Mouse (Mus musculus): ENCODE measurements around the gene Ces1d.
"Not testable (repeated sequence)": the region's sequence is repeated elsewhere in the genome, so short reads cannot be mapped to it uniquely, and the experiment has no call there.

Ces1d gene

DNA sequence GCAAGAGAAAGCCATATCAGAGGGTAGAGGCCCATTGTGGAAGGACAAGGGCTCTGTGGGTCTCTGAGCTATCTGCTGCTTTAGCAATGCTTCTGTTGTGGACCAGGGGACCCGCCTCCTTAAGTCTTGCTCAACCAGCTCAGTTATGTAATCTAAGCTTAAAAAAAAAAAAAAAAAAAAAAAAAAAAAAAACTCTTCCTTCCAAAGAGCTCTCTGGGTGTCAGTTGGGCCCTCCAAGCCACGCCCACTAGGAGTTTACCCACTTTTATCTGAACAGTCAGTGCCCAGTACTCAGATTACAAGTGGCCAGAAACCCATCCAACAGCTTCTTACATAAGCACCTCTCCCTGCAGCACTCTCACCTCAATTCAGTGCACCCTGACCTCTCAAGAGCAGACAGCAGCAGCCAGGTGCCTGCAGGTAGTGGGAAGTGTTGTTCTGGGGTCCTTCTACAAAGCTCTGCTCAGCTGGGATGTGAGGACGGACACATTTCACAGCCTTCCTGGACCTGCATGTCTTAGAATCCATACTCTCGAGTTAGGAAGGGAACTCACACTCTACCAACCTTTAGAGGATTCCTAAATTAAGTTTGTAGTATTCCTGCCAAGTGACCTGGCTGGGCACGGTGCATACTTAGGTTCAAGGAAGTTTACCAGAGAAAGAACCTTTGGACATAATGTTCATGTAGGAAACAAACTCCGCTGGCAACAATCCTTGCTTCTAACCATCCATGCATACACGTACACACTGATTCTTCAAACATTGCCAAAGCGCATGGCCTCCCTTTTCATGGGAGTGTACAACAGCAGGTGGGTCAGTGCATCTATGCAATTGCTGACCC lies at the start of gene Ces1d:
TSS of gene Ces1d (minus strand) at position 154 of the 841 bp plus-strand sequence.
- no peak for DNase-seq (ENCODE audit: low spot score in 2 of 2)

DNA sequence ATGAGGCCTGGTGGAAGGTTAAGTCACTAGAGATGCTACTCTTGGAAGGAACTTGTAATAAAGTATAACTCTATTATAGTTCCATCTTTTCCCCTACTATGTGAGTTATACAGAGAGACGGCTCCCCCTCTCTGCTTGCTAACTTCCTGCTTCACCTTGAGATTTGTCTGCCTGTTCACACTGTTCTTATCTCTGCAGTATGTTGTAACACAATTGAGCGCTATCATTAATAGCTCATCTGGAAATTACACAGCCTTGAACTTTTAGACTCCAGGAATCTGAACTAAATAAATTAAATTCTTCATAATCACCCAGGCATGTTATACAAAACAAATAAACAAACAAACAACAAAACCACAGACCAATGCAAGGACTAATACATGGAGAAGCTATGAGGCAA lies 48.4 kb upstream of the Ces1d start:
- no peak for DNase-seq (ENCODE audit: low spot score in 2 of 2)

DNA sequence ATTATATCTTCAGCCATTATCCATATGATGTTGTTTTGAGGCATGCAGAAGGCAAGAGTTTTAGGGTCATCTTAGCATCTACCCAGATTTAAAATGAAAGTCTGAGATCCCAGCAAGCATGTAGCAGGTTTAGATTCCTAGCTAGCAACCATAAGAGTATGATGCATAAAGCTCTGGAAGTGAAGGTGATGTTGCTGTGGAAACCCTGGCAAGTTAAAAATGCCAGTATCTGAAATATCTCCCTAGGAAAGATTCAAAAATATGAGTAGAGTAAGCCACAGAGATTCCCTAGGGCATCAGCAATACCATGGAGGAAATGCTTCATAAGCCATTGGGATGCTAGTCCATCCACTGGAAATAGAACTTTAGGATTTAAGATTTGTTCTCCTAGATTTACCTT lies 42.2 kb upstream of the Ces1d start:
- DNase-seq (ENCODE audit: low spot score in 2 of 2) = peak in 1 of 2 experiments; percentile 4

GRCm38 (mm10) chr8:93235681-93236080 lies 38.0 kb upstream of the Ces1d start:
- DNase-seq (ENCODE audit: low spot score in 2 of 2) = no peak

GRCm38 (mm10) chr8:93234706-93235105 lies 37.1 kb upstream of the Ces1d start:
- DNase-seq (ENCODE audit: low spot score in 2 of 2) = no peak

GRCm38 (mm10) chr8:93234068-93234467 lies 36.4 kb upstream of the Ces1d start:
- DNase-seq (ENCODE audit: low spot score in 2 of 2) = no peak

- no peak for DNase-seq (ENCODE audit: low spot score in 2 of 2)
These were observed 31.8 kb upstream of the Ces1d start, which contains the start of gene Ces1e for GRCm38 (mm10) chr8:93229446-93229845. Gene Ces1e, minus strand, starts transcription at chr8:93229619.

DNA sequence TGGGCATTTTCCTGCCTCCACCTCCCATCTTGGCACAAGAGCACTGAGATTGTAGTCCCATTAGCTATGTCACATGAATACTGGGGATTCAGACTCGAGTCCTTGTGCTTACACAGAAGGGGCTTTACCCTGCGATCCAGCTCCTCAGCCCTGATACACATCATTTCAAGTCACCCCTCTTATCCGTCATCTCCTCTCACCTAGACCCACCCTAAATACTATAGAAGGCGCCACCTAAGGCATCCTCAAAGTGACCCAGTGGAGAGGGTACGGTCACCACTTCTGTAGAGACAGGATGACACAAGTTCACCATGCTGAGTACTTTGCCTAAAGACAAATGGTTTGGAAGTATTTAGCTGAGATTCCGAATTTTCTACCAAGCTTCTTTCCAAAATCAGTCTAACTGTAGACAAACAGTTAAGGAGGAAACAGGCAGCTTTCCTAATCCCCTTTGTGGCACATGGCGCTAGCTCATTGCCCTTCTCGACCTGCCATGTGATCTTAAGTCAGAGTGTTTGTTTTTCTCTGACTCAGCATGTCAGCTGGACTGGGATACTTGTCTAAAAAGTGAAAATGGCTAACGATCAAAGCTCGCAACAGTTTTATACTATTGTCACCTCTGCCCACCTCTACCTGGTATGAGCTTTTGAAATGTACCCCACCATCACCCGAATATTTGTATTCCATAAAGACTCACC lies 31.2 kb upstream of the Ces1d start:
- DNase-seq (ENCODE audit: low spot score in 2 of 2) = no peak

GRCm38 (mm10) chr8:93226471-93226870 lies 28.8 kb upstream of the Ces1d start:
- not testable (repeated sequence) for DNase-seq (ENCODE audit: low spot score in 2 of 2)

DNA sequence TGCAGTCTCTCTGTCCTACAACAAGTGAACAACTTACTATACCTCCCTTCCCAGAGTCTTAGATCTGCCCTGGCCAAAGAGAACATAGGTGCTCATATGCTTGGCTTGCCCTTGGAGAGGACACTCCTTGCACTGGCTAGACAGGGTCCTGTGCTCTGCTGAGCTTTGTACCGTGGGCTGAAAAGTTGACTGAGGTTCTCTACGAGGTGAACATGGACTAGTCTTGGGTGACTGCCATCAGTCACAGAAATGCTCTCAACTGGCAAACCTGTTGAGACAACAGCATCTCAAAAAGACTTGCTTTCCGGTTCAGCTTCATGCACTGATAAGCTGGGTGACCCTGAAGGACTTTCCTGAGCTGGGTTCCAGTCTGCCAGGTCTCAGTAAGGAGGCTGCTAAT lies 24.3 kb upstream of the Ces1d start:
- no peak for DNase-seq (ENCODE audit: low spot score in 2 of 2)

- no peak for DNase-seq (ENCODE audit: low spot score in 2 of 2)
These were observed 20.2 kb upstream of the Ces1d start for GRCm38 (mm10) chr8:93217867-93218266.

- no peak for DNase-seq (ENCODE audit: low spot score in 2 of 2)
These were observed 19.7 kb upstream of the Ces1d start for GRCm38 (mm10) chr8:93217375-93217774.

DNA sequence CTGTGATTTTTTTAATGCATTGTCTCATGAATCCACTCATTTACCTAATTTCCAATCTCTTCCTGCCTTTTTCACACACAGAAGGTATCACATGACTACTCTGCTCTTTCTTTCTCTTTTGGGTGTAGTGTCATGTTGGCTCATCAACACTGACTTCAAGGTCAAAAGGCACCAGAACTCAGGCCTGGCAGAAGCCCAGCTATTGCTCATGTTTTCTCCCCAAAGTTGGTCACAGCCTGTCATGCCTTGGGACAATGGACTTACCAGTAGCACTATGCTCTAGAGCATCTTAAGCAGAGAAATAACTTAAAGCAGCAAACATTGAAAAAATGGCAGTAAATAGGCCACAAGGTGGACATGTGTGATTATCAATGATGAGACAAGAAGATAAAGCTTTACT lies 13.5 kb upstream of the Ces1d start:
- no peak for DNase-seq (ENCODE audit: low spot score in 2 of 2)

- not testable (repeated sequence) for DNase-seq (ENCODE audit: low spot score in 2 of 2)
These were observed 1.5 kb upstream of the Ces1d start for GRCm38 (mm10) chr8:93199146-93199545.

GRCm38 (mm10) chr8:93196436-93196835 lies 1.2 kb downstream of the Ces1d start:
- DNase-seq (ENCODE audit: low spot score in 2 of 2) = no peak

DNA sequence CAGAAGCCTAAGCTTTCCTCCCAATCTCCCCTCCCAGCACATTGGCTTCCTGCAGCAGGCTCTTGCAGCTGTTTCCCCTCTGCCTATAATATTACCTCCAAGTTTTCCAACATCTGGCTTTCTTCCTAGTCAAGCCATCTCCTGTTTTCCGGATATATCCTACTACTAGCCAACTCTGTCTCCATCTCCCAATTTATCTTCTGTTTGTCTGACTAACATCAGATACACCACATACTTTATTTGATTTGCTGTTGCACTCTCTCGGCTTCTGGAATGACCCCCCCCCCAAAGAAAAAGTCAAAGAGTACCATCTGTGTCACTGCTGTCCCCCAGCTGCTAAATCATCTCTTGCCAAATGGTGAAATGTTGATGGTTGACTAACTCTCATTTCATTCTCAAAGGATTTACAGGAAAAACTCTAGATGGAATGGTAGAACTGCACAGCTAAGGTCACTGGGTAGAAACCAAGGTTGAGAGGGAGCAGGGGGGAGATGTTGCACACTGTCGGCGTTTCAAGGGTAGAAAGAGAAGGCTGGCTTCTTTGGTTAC lies 17.0 kb downstream of the Ces1d start:
- DNase-seq (ENCODE audit: low spot score in 2 of 2) = no peak

GRCm38 (mm10) chr8:93176593-93176992 lies 21.0 kb downstream of the Ces1d start:
- DNase-seq (ENCODE audit: low spot score in 2 of 2) = no peak

- no peak for DNase-seq (ENCODE audit: low spot score in 2 of 2)
These were observed 23.1 kb downstream of the Ces1d start for GRCm38 (mm10) chr8:93174554-93174953.

DNA sequence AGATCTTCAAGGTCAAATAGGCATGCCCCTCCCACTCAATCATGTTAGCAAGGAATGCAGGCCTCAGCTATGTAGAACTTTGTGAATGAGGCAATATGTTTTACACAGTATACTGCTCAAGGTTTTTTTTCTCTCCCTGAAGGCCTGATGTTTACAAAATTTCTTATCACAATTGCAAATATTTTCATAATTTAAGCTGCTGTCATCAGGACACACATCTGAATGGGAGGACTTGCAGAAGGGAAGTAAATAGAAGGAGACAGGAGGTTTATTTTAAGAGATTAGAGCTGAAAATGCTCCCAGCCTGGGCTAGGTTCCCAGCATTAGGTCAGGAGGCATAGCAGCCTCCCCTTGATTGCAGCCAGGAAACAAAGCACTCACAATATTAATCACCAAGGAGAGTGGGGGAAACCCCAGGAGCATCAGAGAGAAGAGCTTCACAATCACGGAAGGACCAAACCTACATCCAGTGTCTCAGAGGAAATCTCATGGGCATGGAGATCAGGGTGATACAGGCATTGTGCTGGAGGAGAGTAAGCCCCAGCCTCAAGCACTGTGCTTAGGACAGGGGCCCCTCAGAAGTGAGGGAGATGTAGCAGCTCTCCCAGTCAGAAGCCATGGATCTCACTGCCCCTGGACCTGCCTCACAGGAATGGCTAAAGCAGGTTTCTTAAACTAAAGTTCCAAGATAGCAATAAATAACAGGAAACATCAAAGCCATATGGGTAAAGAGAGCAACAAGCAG lies 25.6 kb downstream of the Ces1d start:
- no peak for DNase-seq (ENCODE audit: low spot score in 2 of 2)

GRCm38 (mm10) chr8:93163363-93163762 lies 34.3 kb downstream of the Ces1d start:
- DNase-seq (ENCODE audit: low spot score in 2 of 2) = no peak

DNA sequence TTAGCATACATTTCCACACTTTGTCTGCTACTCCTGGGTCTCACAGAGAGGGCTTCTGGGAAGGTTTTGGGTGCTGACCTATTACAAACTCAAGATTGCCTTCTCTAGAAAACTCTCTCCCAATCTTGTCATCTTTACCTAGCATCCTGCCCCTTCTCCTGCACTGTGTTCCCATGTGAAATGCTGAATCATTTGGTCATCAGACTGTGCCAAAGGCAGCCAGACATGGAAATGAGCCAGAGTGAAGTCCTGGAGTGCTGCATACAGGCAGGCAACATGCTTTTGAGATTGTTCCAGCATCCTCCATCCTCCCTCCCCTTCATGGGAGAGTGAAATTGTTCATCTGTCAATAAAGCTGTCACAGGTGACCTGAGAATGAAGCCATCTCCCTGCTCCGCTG lies 46.2 kb downstream of the Ces1d start:
- DNase-seq (ENCODE audit: low spot score in 2 of 2) = no peak

DNA sequence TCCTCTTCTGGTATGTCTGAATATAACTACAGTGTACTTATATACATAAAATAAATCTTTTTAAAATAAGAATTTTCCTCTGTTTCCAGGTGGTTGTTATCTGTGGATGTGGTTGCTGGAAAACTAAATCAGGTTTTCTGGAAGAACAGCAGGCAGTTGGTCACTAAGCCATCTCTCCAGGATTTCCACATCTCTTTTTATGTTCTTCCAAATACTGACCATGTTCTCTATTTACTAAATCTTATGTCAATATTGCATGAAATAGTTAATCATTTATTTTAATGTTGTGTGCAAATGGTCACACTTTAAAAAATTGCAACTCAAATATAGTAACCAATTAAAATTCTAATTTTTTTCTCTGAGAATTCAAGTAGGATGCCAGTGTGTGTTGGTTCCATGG lies 50.3 kb downstream of the Ces1d start:
- no peak for DNase-seq (ENCODE audit: low spot score in 2 of 2)
